Mouse (Mus musculus): Measurements from ENCODE around the gene Col20a1.

The Col20a1 gene

DNA sequence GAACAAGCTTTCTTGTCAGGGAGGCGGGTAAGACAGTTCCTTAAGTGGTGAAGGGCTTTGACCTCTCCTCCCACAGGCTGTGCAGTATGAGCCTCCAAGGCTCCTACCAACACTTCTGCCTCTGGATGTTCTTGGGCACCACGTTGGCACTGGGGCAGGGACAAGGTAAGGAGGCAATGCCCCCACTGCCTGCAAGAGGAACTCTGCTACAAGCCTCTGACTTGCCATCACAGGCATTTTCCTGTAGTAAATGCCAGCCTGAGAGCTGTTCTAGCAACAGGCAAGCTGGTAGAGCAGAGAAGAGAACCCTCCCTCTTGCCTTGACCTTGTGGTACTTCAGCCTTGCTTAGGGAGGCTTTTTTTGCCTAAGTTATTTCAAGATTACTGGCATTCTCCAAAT is at the start of gene Col20a1:
Gene Col20a1 (plus strand): TSS at position 87 of the 400 bp plus-strand sequence.
- no peak for DNase-seq

DNA sequence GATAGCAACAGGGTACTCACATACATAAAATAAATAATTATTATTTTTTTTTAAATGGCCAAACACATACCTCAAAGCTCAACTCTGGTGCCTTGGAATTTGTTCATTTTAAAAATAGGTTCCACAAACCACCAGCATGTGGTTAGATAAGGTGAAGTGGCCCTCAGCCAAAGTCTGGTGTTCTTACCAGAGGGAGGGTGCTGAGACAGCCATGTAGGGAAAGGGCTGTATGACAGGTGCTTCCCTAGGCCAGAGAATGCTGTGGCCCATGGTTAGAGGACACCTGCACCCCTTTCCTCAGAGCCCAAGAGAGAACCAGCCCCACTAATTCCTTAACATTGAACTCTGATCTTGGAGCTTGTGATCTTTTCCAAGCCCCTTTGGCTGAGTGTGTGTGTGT is 46.1 kb upstream of the Col20a1 start:
- DNase-seq = no peak

DNA sequence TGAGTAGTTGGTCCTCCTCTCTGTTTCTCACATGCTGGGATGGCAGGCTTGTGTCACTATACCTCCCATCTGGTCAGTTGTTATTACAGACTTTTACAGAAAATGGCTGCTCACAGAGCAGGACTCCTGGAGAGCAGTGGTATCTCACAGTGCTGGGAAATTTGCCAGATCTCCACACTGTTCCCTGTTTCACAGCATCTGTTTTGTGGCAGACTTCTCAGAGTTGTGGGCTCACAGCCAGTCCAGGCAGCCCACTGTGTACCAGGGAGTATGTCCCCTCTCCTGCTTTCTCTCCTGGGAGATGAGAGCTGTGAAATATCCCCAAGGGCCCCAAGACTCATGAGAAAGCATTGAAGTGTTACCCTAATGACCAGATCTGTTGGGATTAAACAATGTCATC is 44.5 kb upstream of the Col20a1 start:
- DNase-seq = no peak

DNA sequence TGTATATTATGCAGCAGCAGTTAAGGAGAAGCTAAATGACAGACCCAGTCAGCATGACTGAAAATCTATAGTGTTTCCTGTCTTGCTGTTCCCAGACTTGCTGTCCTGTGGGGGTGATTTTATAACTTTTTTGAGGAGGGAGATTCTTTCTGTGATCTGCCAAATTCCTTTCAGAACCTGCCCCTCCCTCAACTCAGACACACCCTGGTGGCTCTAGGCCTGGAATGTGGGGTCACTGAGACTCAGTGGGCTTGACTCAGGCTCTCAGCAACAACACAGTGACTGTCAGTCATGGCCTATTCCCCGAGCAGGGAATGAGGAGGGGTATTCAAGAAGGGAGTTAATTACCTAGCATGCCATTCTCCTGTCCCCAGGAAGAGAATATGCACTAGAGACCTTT is 36.4 kb upstream of the Col20a1 start:
- DNase-seq = no peak

DNA sequence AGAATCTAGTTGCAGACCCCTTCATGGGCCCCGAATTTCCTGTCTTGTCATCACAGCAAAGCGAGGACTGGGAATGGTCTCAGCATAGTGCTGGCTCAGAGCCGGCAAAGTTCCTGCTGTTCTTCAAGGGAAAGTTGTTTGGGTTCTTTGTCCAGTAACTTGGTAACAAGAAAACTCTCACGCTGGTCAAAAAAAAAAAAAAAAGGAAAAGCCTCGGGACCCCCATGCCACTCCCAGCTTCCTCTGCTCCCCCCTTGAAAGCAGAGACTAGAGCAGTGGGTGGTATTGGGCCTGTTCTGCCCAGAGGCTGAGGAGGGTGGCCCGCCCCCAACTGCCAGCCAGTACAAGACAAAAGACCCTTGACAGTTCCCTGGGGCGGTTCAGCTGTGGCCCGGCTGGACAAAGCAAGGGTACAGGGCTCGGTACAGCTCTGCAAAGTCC is 33.6 kb upstream of the Col20a1 start:
- DNase-seq = peak; percentile 27

DNA sequence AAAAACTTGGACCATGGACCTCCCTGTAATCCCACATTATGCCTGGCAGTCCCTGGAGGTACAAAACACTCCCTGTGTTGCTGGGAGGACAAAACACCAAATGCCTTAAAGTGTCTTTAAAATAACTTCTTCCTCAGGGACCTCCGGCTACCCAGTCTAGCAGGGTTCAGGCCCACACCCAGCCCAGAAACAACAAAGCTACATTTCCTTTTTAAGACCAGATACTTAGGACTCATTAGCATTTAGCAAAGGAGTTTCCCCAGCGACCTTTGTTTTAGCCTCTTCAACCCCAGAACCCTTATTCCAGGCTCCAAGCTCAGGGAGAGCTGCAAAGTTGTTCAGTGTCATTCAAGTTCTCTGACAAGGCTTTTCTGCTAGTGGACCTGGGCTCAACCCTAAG is 32.7 kb upstream of the Col20a1 start:
- no peak for DNase-seq

DNA sequence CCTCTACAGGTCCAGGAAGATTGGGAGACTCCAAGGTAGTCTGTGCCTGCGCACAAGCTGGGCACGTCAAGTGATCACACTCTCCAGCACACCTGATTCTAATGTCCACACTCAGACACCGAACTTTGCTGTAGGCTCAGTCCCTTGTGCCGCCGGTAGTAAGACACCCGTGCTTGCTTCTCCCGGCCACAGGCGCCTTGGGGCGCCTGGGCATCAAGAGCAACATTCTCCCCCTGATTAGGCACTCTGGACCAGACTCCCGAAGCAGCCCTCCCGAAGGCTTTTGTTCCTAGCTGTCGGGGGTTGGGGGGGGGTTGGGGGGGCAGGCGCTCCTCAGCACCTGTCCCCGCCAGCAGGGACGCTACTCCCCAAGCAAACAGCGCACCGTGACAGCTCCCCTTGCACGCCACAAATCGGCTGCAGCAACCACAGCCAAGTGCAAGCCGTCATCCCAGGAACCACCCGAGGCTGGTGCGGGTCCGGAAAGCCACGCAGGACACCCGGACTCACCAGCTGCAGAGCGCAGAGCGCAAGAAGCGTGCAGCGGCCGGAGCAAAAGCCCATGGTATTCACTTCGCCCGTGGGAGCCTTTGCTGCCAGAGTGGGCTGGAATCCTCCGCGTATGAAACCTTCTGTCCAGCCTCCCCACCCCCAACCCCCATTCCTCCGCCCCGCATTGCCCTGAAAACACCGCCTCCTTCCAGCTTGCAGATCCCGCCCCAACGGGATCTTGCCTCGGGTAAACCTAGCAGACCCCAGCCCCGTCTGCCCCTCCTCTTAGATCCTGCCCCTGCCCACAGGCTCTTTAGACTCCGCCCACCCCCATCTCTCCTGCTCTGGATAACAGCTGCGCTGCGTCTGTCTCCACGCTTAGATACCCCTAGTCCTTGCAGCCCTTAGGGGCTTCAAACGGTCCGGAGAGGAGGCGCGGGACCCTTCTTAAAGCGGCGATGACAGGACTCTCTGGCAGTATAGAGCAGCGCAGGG is 32.0 kb upstream of the Col20a1 start, which contains the start of gene Nkain4:
Gene Nkain4 (minus strand): TSS at position 639 of the 987 bp plus-strand sequence.
- DNase-seq = peak; percentile 83

DNA sequence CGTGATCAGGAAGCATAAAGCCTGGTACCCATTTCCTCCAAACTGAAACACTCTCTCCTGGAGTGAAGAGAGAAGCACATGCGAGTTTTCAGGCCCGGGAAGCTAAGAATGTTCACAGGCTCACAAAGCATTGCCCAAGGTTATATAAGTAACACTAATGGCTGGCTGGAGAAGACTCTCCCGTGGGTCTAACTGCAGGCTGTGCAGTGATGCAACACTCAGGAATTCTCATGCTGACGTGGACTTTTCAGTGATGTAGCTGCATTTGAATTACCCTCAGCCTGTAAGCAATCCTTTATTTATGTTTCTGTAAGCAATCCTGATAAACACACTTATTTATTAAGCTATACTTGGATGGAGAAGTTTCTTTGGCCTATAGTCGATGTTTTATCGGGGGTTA is 26.7 kb upstream of the Col20a1 start:
- DNase-seq = no peak

DNA sequence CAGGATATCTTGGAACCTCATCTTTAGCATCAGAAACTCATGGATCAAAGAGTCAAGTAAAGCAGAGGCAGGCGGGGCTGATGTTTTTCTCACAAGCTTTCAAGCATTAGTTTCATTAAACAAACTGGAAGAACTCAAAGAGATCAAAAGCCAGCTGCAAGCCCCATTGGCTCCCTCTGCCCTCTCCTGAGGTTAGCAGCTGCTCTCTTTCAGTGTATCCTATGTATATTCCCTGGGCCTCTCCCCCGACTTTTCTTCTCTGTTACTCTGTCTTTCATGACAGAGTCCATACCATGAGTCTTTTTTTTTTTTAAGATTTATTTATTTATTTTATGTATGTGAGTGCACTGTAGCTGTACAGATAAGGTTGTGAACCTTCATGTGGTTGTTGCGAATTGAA is 26.1 kb upstream of the Col20a1 start:
- no peak for DNase-seq

DNA sequence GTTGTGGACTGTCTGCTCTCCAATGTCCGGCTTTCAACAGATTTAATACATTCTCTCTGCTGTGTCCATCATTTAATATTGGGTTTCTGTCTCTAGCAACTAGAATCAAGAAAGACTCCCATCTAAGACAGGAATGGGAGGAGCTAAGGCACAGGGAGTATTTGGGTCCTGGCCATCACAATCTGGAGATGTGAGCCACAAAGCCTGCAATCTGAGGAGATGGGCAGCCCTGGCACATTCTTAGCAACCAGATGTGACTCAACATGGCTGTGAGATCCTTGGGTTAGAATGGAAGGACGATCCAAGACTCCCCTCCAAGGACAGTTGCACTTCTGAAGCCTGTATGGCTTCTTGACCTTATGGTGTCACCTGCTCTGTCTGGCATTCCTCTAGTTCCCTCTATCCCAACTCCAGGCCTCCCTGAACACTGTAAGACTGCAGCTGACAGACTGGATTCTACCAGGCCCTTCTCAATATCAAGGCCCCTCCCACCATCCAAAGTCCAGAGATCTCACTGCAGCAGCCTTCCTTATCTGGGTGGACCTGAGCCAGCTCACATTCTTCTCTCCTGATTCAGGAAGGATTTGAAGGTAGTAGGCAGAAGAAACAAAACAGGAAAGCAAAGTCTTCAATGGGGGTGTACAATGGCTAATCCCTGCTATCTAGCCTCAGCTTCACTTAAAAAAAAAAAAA is 23.6 kb upstream of the Col20a1 start:
- DNase-seq = no peak

DNA sequence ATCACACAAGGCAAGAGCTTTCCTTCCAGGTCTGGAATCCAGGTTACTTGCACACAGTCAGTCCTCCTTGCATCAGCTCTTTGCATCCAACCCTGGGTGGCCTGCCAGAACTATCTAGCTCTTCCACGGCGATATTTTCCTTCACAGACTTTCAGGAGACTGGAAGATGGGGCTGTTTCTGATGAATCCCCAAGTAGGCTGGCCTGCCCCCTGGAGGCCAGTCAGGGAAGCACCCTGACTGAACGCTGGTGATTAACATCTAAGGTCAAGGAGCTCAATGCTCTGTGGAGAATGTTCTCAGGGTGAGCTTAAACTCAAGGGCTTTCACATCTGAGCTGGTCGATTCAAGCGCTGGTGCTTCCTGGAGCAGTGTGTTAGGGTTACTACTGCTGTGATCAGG is 22.4 kb upstream of the Col20a1 start:
- DNase-seq = peak; percentile 85

DNA sequence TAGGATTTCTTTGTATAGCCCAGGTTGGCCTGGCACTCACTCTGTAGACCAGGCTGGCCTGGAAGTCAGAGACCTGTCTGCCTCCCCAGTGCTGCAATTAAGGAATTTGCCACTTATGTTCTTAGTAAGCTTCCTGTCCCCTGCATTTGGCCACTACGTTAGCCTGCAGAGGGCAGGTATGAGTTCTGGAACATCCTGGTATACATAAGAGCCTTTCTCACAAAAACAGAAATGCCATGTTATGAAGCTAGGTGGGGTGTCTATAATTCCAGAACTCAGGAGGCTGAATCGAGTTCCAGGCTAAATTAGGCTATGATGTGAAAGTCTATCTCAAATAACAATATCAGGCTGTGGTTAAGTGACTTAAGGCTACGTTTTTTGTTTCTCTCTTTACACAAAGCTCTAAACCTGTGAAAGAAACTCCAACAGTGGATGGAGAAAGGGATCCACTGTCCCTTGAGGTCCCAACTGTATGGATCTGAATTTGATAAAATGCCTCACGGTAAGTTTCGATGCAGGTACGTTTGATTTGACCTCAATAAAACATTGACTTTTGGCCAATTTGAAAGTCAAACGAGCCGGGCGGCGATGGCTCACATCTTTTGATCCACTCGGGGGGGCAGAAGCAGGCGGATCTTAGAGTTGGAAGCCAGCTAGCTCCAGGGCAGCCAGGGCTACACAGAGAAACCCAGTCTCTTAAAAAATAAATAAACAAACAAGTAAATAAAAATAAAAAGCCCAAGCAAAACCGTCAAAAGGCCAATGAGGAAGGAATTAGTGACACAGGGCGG is 20.0 kb upstream of the Col20a1 start:
- peak; percentile 55 for DNase-seq

DNA sequence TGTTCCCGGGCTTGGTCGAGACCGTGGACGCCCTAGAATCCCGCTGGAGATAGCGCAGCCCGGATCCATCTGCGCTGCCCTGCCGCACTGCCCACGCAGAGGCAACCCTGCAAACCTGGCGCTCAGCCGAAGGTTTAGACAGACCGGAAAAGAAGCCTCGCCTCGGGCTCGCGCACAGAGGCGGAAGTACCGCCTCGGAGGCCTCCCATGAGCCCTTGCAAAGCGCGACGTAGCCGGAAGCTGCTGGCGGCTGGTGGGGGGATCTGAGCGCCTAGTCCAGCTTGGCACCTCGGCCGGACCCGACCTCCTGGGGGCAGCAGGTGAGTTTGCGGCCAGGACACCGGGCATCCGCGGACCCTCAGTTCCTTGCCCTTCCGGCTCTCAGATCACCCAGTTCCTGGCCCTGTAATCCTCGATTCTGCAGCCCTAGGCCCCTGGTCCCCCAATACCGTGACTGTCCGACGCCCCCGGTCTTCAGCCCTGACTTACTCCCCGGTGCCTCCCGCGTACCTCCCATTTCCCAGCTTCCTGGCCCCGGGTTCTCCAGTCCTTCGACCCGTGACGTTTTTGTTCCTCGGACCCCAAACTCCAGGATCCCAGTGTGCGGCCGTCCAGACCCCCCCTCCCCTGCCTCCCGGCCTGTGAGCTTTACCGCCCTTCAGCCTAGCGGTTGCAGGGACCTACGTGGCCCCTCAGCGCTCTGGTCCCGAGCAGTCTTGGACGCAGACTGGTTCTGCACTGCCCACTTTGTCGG is 19.1 kb upstream of the Col20a1 start, which contains the start of gene Arfgap1:
Gene Arfgap1 (plus strand): TSS at position 216 of the 754 bp plus-strand sequence.
- DNase-seq = peak; percentile 95

DNA sequence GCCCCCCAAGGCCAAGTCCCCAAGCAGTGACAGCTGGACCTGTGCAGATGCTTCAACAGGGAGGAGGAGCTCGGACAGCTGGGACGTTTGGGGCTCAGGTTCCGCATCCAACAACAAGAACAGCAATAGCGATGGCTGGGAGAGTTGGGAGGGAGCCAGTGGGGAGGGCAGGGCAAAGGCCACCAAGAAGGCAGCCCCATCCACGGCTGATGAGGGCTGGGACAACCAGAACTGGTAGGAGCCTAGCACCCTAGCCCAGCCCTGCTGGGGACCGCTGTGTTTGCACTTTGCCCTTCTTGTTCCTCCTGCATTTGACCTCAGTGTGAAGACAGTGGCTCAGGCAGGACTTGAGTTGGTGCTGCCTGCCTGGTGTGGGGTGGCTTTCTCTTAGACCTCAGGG is 5.2 kb upstream of the Col20a1 start:
- DNase-seq = no peak

DNA sequence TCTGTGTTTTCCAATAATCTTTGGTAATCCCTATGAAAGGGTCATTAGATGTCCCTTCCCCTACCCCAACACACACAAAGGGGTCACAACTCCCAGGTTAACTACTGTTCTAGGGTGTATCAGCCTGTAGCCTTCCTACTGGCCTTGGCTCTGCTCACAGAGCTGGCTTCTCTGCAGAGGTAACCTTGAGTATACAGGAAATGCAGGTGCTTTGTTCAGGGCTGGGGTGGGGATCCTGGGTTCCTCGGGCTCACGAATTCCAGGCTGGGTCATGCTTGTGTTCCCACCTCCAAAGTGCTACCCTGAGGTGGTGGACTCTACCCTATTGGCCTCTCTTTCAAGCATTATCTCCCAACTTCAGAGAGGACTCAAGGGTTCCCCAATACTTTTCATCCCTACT is 700 bp upstream of the Col20a1 start:
- no peak for DNase-seq

DNA sequence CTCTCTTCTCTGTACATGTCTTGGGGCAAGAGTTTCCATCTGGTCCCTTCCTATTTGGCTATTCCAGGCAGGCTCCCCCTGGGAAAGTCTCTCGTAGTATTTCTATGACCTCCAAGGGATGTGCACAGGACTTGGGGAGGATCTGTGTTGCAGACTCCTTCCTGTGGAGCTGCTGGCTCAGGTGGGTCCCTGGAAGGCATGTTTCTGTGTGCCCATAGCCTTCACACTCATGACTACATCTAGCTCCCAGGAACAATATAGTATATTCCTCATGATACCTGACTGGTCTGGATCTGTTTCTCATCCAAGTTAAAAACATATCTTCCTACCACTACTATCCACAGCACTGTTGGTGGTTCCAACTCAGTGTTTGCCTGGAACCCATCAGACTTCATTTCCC is 666 bp downstream of the Col20a1 start:
- no peak for DNase-seq

DNA sequence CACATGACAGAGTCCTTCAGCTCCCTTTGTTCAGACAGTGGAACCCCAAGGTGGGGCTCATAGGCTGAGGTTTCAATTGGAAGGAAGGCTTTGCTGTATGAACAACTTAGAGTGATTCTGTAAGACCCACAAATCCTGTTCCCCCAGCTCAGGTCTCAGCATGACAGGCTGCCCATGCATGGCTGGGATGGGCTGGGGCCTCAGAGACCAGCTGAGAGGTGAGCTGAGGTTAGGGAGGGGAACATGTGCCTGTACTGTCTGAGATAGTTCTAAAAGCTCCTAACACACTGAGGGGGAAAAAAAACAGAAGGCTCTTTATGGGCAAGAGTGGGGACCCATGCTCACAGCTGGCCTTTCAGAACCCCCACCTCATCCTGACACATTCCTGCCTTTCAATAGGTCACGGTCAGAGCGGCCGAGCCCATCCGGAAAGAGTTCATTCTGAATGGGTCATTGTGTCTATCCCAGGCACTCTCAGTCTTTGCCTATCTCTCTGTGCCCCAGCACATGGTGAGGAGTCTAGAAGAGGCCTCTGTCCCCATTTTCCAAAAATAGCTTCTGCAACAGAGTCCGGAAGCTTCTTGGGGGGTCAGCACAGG is 1.2 kb downstream of the Col20a1 start:
- DNase-seq = no peak

DNA sequence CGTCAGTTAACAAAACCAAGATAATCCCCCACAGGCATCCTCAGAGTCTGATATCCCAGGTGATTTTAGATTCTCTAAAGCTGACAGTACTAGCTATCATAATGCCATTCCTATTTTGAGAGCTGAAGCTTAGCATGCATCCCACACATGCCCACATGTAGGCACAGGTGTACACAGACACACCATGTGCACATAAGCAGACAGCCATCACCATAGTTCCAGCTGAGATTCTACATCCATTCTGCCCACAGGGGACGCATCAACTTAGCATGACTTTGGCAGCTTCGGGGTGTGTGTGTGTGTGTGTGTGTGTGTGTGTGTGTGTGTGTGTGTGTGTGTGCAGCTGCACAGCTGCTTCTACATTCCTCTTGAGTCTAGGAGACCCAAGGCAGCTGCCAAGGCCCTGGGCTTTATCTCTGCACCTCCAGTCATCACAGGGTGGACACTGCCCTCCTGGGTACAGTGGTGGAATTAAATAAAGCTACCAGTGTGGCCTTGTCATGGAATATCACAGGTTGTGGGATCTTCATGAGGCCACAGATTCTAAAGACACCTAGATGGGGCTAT is 2.1 kb downstream of the Col20a1 start:
- DNase-seq = peak; percentile 35

DNA sequence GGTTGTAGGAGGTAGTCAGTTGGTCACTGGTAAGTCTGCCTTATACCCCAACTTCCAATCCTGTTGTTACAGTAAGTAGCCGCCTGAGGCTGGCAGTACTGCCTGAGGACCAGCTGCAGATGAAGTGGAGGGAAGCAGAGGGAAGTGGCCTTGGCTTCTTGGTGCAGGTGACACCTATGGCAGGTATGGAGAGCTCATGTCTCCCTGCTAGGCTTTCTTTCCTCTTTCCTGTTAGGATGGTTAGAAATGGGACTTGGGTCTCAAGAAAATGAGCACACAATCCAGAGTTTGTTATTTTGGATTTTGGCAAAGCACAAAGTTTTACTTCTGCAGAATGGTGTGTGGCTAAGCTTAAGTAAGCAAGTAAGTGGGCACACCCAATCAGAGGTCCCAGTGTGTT is 2.6 kb downstream of the Col20a1 start:
- no peak for DNase-seq

DNA sequence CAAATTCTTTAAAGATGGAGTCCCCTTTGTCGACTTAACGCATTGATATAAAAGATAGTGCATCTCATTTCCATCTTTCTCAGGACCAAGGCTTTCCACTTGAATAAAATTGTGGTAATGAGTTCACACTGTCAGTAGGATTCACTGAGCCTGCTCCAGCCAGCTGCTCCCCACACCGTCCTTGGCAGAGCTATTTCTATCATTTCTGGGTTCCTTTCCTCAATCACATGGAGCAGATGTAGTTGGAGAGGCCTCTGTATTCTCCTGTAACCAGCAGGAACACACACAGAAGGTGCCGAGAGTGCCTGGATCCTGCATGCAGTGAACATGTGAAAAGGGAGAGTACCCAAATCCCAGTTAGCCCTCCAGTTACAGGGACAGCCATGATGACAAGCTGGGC is 4.0 kb downstream of the Col20a1 start:
- no peak for DNase-seq

DNA sequence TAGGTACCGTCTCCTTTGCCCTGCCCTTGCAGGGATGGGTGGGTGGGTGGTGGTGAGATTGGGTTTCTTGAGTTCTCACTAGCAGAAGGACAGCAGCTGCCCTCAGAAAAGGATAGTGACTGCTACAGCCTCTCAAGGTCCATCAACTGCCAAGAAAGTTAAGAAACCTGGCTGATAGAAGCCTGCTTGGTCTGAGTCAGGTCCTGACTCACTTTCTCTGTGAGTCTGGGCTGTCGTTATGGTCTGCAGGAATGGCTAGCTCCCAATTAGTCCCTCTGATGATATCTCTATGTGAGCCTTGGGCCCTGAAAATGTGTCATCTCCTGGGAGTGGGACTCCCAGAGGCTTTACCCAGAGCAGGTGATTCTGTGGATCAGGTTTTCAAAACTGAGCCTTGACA is 8.0 kb downstream of the Col20a1 start:
- DNase-seq = no peak

DNA sequence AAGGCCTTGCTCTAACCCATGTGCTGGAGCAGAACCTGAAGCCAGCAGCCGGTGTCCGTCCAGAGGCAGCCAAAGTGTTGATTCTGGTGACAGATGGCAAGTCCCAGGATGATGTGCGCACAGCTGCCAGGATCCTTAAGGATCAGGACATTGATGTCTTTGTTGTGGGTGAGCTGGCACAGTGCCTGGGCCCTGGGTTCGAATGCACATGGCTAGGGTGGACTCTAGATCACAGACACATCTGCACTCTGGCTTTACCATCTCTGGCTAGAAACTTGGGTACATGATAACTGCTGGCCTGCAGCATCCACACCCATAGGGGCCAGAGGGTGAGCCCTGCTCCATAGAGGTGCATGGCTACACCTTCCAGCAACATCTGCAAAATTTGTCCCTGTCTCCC is 9.1 kb downstream of the Col20a1 start:
- no peak for DNase-seq
